Mouse (Mus musculus) lung, postnatal 36 days (tissue): ENCODE data around the gene Mterf1a.
"Not testable (repeated sequence)": the region's sequence is repeated elsewhere in the genome, so short reads cannot be mapped to it uniquely, and the experiment has no call there.

Source experiments
- DNase-seq: peaks from one replicate; pipeline ENCODE4 v3.0.0; 2022; ENCODE audit warnings: mixed read lengths

The Mterf1a gene

GRCm38 (mm10) chr5:3893459-3894293, at the start of gene Mterf1a:
TSS of gene Mterf1a (minus strand) at chr5:3893933.
- DNase-seq = peak; percentile 42

- not testable (repeated sequence) for DNase-seq
These were observed 49.4 kb upstream of the Mterf1a start for GRCm38 (mm10) chr5:3943169-3943568.

GRCm38 (mm10) chr5:3941240-3941639, 47.5 kb upstream of the Mterf1a start:
- no peak for DNase-seq

GRCm38 (mm10) chr5:3939335-3939734, 45.6 kb upstream of the Mterf1a start:
- DNase-seq = no peak

DNA sequence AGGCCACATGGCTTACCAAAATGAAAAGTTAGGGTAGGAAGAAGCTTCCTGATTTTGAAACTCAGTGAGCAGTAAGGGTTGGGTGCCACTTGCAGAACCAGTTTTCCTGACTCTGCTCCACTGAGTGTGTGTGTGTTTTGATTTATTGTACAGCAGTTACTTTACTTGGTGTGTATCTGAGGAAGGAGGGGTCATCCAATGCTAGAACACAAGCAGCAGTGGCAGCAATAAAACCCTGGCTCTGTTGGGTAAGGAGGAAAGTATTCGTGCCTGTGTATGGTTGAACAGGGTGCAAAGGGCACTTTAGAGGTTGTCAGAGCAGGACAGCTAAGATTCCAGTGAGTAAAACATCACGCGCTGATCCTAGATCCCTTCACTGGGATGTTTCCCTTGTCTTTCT, 45.2 kb upstream of the Mterf1a start:
- DNase-seq = no peak

- no peak for DNase-seq
These were observed 42.2 kb upstream of the Mterf1a start for GRCm38 (mm10) chr5:3935778-3936554.

DNA sequence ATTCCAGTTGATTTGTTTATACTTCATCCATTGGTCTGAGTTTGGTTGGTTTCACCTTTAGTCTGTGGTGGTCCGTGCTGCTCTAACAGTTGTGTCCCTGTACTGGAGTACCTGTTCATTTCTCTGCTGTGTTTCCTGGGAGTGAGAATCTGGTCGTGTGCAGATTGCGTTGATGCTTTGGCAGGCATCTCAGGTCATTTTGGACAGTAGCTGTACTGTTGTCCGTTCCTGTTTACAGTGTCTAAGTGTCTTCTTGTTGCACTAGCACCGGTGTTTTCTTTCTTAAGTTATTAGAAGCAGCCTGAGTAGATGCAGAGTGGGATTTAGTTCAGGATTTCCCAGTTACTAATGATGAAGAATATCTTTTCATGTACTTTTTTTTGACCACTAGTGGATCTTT, 41.5 kb upstream of the Mterf1a start:
- no peak for DNase-seq

- no peak for DNase-seq
These were observed 39.8 kb upstream of the Mterf1a start for GRCm38 (mm10) chr5:3933551-3933950.

GRCm38 (mm10) chr5:3931636-3932035, 37.9 kb upstream of the Mterf1a start:
- no peak for DNase-seq

GRCm38 (mm10) chr5:3930760-3931159, 37.0 kb upstream of the Mterf1a start:
- DNase-seq = no peak

DNA sequence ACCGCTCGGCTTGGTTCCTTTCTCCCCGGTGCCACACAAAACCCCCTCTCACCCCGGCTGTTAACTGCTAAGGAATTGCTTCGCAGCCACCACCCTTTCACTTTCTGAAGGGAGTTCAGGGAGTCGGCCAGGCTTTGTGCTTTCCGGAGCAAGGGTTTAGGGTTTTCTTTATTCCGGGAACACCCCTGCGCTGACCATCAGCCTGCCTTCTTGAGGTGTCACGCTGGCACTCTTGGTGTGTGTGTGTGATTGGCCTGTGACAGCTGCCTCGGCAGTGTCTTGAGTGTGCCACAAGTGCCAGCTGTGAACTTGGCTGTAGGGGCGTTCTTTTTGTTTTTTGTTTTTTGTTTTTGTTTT, 34.9 kb upstream of the Mterf1a start:
- DNase-seq = peak; percentile 53

DNA sequence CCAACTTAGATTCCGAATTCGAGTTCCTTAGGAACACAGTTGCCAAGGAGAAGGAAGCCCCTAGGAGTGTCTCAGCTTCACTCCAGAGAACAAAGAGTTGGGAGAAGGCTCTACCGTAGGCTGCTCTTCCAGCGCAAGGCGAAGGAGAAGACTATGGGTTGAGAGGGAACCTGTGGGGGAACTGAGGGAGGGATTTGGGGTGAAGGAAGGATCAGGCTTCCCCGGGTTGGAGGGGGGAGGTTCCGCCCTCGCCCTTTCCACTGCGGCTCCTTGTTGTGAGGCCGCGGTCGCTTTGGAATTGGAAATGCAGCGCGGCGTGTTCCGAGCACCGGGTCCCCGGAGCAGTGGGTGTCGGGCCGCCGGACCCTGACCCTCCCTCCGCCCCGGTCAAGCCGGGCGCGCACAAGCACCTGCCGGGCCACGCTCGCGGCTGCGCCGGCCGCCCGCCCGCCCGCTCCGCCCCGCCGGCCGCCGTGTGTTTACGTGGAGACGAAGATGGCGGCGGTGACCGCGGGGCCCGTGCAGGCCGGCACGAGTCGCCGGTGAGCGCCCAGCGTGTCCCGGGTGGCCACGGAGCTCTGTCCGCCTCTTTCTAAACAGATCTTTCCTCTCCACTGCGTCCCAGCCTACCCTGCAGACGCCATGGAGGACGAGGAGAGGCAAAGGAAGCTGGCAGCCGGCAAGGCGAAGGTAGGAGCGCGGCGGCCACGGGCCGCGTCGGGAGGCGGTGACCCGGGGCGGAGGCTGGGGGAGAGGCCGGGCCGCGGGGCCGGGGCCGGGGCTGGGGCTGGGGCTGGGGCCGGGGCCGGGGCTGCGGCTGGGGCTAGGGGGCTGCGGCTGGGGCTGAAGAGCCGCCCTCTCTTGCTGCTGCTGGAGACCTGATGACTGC, 34.3 kb upstream of the Mterf1a start, which contains the start of gene Akap9:
Akap9 (plus strand) TSS at position 254 of the 889 bp plus-strand sequence.
- peak; percentile 68 for DNase-seq

DNA sequence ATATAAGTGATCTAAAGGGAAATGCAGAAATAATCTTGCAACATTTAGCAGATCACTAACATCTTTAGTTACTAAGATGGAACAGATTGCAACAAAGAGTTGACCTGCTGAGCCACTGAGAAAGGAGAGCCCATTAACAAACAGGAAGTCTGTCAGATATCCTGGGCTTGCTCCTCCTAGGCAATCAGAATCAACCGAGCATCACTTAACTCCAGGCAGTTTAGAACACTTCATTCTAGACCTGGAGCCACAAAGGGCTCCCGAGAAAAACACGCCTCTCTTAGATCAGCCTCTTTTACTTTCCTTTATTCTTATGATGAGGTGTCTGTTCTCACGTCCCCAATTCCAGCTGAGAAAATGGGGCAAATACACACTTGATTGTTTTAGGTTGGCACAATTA, 32.9 kb upstream of the Mterf1a start:
- DNase-seq = no peak

GRCm38 (mm10) chr5:3922350-3922749, 28.6 kb upstream of the Mterf1a start:
- DNase-seq = no peak

GRCm38 (mm10) chr5:3905471-3905870, 11.7 kb upstream of the Mterf1a start:
- DNase-seq = no peak

- not testable (repeated sequence) for DNase-seq
These were observed 524 bp upstream of the Mterf1a start for GRCm38 (mm10) chr5:3894294-3894619.

DNA sequence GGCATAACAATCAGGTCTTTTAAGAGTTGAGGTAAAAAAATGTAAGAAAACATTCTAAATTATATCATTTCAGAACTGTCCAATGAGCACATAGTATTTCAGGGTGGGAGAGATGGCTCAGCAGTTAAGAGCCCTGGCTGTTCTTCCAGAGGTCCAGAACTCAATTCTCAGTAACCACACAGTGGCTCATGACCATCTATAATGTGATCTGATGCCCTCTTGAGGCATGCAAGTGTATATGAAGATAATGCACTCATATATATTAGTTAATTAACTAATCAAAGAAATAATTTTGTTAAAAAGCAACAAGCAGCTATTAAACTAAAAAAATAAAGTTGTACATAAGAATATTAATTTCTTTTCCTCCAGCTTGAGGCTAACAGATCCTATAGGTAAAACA, 4.5 kb downstream of the Mterf1a start:
- no peak for DNase-seq

GRCm38 (mm10) chr5:3886862-3887261, 6.9 kb downstream of the Mterf1a start:
- not testable (repeated sequence) for DNase-seq

GRCm38 (mm10) chr5:3873485-3873884, 20.2 kb downstream of the Mterf1a start:
- DNase-seq = no peak

GRCm38 (mm10) chr5:3872348-3872747, 21.4 kb downstream of the Mterf1a start:
- DNase-seq = no peak

GRCm38 (mm10) chr5:3870161-3870560, 23.6 kb downstream of the Mterf1a start:
- no peak for DNase-seq

GRCm38 (mm10) chr5:3845026-3845425, 48.7 kb downstream of the Mterf1a start, which contains the start of gene Lrrd1:
TSS of gene Lrrd1 (plus strand) at chr5:3845173.
- no peak for DNase-seq
